8 mouse cellular contexts compared by ENCODE assay signal in genomic region chr5:89881425-89881824, GRCm38 (mm10). TPM values are rescaled to one million over a fixed set of nuclear protein-coding genes. Genes with fewer than 3 reads are reported as not detected.
DNase-seq lines count a peak whose midpoint lies in the region; ATAC-seq and TF ChIP-seq lines count a peak whose summit lies in the region.
"Had no signal": no experiment of that assay in that cellular context is flagged by ENCODE, and none has a peak within 500 bp of the region (broad histone marks: within the 10 kb centered on the region; RNA-seq: fewer than 3 reads in every experiment).

No protein-coding gene starts in this region.

- H3K4me2 ChIP-seq in lung, embryonic 15.5 days = peak overlapping the region; percentile 100
- H3K4me2 ChIP-seq in forebrain, postnatal 0 days (ENCODE audit: low read depth) = peak overlapping the region; percentile 96
- peak overlapping the region; percentile 100 for H3K4me2 ChIP-seq in stomach, embryonic 15.5 days

- peak overlapping the region; percentile 80 for H3K4me3 ChIP-seq in lung, embryonic 15.5 days
- H3K4me3 ChIP-seq in forebrain, postnatal 0 days (ENCODE audit: low read depth, low read length) = peak overlapping the region; percentile 81
- H3K4me3 ChIP-seq in stomach, embryonic 15.5 days (replicated peaks) = 0 out of 2 replicates have a peak overlapping the region, but pooled peaks have one; percentile 75

- TF ChIP-seq CTCF in forebrain, postnatal 0 days (IDR thresholded peaks at IDR 0.05; ENCODE audit: low read depth) = no peak

- DNase-seq in lung, postnatal 4 days = no peak
- no peak for DNase-seq in forebrain, postnatal 0 days
- DNase-seq in liver = peak; percentile 17
- no peak for DNase-seq in embryo, embryonic 11 days
- no peak for DNase-seq in kidney, postnatal 10 days

- H3K9ac ChIP-seq in lung, embryonic 15.5 days = no peak overlapping the region
- H3K9ac ChIP-seq in forebrain, postnatal 0 days = no peak overlapping the region
- no peak overlapping the region for H3K9ac ChIP-seq in stomach, embryonic 15.5 days

- H3K4me1 ChIP-seq in lung, embryonic 15.5 days = peaks cover 17% of the 10 kb centered on the region
- peaks cover 7% of the 10 kb centered on the region; the same call in 1 of the 2 replicates for H3K4me1 ChIP-seq in forebrain, postnatal 0 days (ENCODE audit: insufficient read depth)
- H3K4me1 ChIP-seq in stomach, embryonic 15.5 days = 0 out of 2 replicates have a peak, but pooled peaks cover 2% of the 10 kb centered on the region

- no peak overlapping the region for H3K27ac ChIP-seq in lung, embryonic 15.5 days
- no peak overlapping the region for H3K27ac ChIP-seq in forebrain, postnatal 0 days (ENCODE audit: low read depth, low read length)
- no peak overlapping the region for H3K27ac ChIP-seq in stomach, embryonic 15.5 days

- WGBS in lung, embryonic 15.5 days = 26% methylated on average over 4 of the region's 4 CpGs
- 35% methylated on average over 4 of the region's 4 CpGs for whole genome bisulfite sequencing in forebrain, postnatal 0 days
- 46% methylated on average over 4 of the region's 4 CpGs for WGBS in stomach, embryonic 15.5 days

- no peak for ATAC-seq in lung, embryonic 15.5 days (ENCODE audit: borderline replicate concordance, extremely low read depth, low FRiP score, low TSS enrichment)
- ATAC-seq in forebrain, postnatal 0 days = no peak
- no peak for ATAC-seq in stomach, embryonic 15.5 days (ENCODE audit: insufficient read depth, low FRiP score, low read depth)

- no peaks in the 10 kb centered on the region for H3K9me3 ChIP-seq in lung, embryonic 15.5 days
- H3K9me3 ChIP-seq in forebrain, postnatal 0 days (ENCODE audit: low read length) = no peaks in the 10 kb centered on the region
- H3K9me3 ChIP-seq in stomach, embryonic 15.5 days = no peaks in the 10 kb centered on the region

- no peaks in the 10 kb centered on the region for H3K36me3 ChIP-seq in lung, embryonic 15.5 days
- no peaks in the 10 kb centered on the region for H3K36me3 ChIP-seq in forebrain, postnatal 0 days (ENCODE audit: insufficient read depth)
- no peaks in the 10 kb centered on the region for H3K36me3 ChIP-seq in stomach, embryonic 15.5 days
- H3K36me3 ChIP-seq: G1E had no signal

- H3K27me3 ChIP-seq in lung, embryonic 15.5 days = no peaks in the 10 kb centered on the region
- no peaks in the 10 kb centered on the region for H3K27me3 ChIP-seq in forebrain, postnatal 0 days (ENCODE audit: insufficient read depth, low read length)
- no peaks in the 10 kb centered on the region for H3K27me3 ChIP-seq in stomach, embryonic 15.5 days (replicated peaks)

RNA-seq across cellular contexts. Expression of gene Adamts3, which starts 1.7 kb away (rescaled TPM):
- 3.8 and 4.0 TPM in 2 replicates for polyA plus RNA-seq in lung, embryonic 15.5 days (2015; fragmentation: Nextera tagmentation; extraction: Ambion mirVana)
- 27.0 and 32.2 TPM in 2 replicates for total RNA-seq in forebrain, postnatal 0 days (2014; rRNA removed)
- polyA plus RNA-seq in forebrain, postnatal 0 days (2015; fragmentation: Nextera tagmentation; extraction: Ambion mirVana) = 5.3 and 5.8 TPM in 2 replicates
- polyA plus RNA-seq in stomach, embryonic 15.5 days (2015; fragmentation: Nextera tagmentation; extraction: Ambion mirVana) = 2.0 and 2.2 TPM in 2 replicates
- polyA plus RNA-seq: G1E had no signal
